Mouse (Mus musculus) embryonic facial prominence, embryonic 14.5 days (tissue): ENCODE measurements around the gene Dyrk1a. TPM values are rescaled to one million over a fixed set of nuclear protein-coding genes. Genes with fewer than 3 reads are reported as not detected.

Experiments used
- ATAC-seq: fragments of 200-750 bp; cut with Nextera tagmentation; 2 replicates; pipeline ENCODE4 v1.8.0; 2017; ENCODE audit warnings: low read depth, moderate number of reproducible peaks, moderate TSS enrichment
- DNase-seq: peaks from one replicate; pipeline ENCODE4 v3.0.0-alpha.2; 2015; ENCODE audit warnings: low spot score
- H3K27ac ChIP-seq: fragments of 300-500 bp; sonication (generic); replicated peaks from 2 replicates; pipeline ENCODE4 v1.5.1; 2014; ENCODE audit warnings: low read depth, mild to moderate bottlenecking, low read length, moderate library complexity
- H3K27me3 ChIP-seq: fragments of 300-500 bp; sonication (generic); replicated peaks from 2 replicates; pipeline ENCODE4 v1.6.1; 2014; ENCODE audit warnings: low read length; ENCODE audit not compliant: control insufficient read depth, insufficient read depth
- H3K36me3 ChIP-seq: fragments of 300-500 bp; sonication (generic); 2 replicates; pipeline ENCODE4 v1.6.1; 2014; ENCODE audit warnings: low read length, mixed read lengths; ENCODE audit not compliant: control insufficient read depth, insufficient read depth
- H3K4me1 ChIP-seq: fragments of 300-500 bp; sonication (generic); 2 replicates; pipeline ENCODE4 v1.6.1; 2014; ENCODE audit warnings: antibody characterized with exemption, low read length; ENCODE audit not compliant: control insufficient read depth, insufficient read depth
- H3K4me2 ChIP-seq: fragments of 300-500 bp; sonication (generic); 2 replicates; pipeline ENCODE4 v1.6.1; 2014; ENCODE audit warnings: low read depth, mild to moderate bottlenecking, low read length, moderate library complexity, mixed read lengths
- H3K4me3 ChIP-seq: fragments of 300-500 bp; sonication (generic); 2 replicates; pipeline ENCODE4 v1.5.1; 2014; ENCODE audit warnings: low read depth, mild to moderate bottlenecking, low read length
- H3K9ac ChIP-seq: fragments of 300-500 bp; sonication (generic); 2 replicates; pipeline ENCODE4 v1.6.1; 2014; ENCODE audit warnings: low read depth, mild to moderate bottlenecking, low read length, moderate library complexity, mixed read lengths
- H3K9me3 ChIP-seq: fragments of 300-500 bp; sonication (generic); 2 replicates; pipeline ENCODE4 v1.6.1; 2016; ENCODE audit warnings: low read length; ENCODE audit not compliant: control insufficient read depth
- WGBS: fragments of 180-500 bp; shearing (Covaris S2); extraction: QIAGEN DNeasy Blood & Tissue Kit; methylation state at CpG from one replicate; pipeline ENCODE4 v1.1.7; 2014; 5-methylcytosine and 5-hydroxymethylcytosine counted together
- polyA plus RNA-seq: library from polyadenylated mRNA; unstranded; fragments of >200 nt; fragmentation: Nextera tagmentation; extraction: Ambion mirVana; gene quantifications from 2 replicates; pipeline ENCODE4 v1.2.1, GENCODE M21; 2014

Gene Dyrk1a
- 11.2 and 12.1 TPM in 2 replicates for polyA plus RNA-seq

- H3K9ac ChIP-seq: peak within 1 kb of the TSS; percentile 99
- no peaks in the 10 kb centered on the region for H3K9me3 ChIP-seq
- H3K4me3 ChIP-seq: peak within 1 kb of the TSS; percentile 97
- ATAC-seq (peak; percentile 94), DNase-seq (peak; percentile 99)
- no peaks in the 10 kb centered on the region for H3K36me3 ChIP-seq
- H3K27me3 ChIP-seq: no peaks in the 10 kb centered on the region
- peak within 1 kb of the TSS; percentile 100 for H3K27ac ChIP-seq
- WGBS: under 1% methylated on average over 52 of the region's 133 CpGs
- peaks cover 20% of the 10 kb centered on the region for H3K4me1 ChIP-seq
- H3K4me2 ChIP-seq: peak within 1 kb of the TSS; percentile 71
Observed at GRCm38 (mm10) chr16:94569229-94570176, at the start of gene Dyrk1a. TSS of gene Dyrk1a (plus strand) at chr16:94570010.

DNA sequence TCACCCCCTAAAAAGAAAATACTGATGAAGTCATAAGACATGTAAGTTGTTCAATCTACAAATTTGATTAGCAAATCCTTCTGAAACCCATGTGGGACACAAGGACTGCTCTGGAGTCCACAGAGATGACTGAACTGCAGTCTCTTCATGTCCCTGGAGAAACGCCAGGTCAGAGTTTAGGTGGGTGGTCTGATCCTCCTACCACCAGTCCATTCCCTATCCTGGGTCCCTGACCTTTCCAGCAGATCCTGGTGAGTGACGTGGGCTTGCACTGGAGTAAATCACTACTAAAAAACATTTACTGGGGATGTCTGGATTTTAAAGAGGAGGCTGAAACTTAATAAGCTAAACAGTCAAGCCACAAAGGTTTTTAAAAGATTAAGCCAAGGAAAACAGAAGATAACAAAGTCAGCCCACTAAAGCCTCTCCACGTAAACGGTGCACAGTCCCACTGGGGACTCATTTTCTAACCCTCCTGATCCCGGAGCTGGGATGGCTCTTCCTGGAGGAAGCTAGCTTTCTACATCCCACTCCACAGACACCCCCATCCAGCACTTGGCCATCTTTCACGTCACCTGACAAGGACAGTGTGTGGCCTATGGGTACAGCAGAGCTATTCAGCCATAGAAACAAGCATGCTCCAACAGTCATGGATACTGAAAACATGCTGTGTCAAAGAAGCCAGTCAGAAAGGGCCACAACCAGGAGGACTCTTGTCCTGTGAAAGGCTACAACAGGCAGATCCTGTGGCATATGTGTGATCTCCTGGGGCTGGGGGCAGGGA, 46.0 kb upstream of the Dyrk1a start:
- peak overlapping the region; percentile 4; the same call in 1 of the 2 replicates for H3K27ac ChIP-seq
- H3K4me2 ChIP-seq: no peak overlapping the region
- H3K9me3 ChIP-seq: no peaks in the 10 kb centered on the region
- H3K4me3 ChIP-seq: no peak overlapping the region
- no peak for ATAC-seq
- 59% methylated on average over 6 of the region's 6 CpGs for WGBS
- 0 out of 2 replicates have a peak overlapping the region, but pooled peaks have one; percentile 15 for H3K9ac ChIP-seq
- H3K4me1 ChIP-seq: peaks cover 19% of the 10 kb centered on the region
- no peak for DNase-seq
- no peaks in the 10 kb centered on the region for H3K27me3 ChIP-seq
- H3K36me3 ChIP-seq: no peaks in the 10 kb centered on the region

GRCm38 (mm10) chr16:94524691-94525090, 45.1 kb upstream of the Dyrk1a start:
- Histone ChIP-seq H3K9me3 (no peaks in the 10 kb centered on the region), H3K27me3 (no peaks in the 10 kb centered on the region), H3K4me1 (peaks cover 16% of the 10 kb centered on the region), H3K27ac (no peak overlapping the region), H3K4me2 (peak overlapping the region; percentile 80; the same call in 1 of the 2 replicates), H3K9ac (no peak overlapping the region), H3K36me3 (no peaks in the 10 kb centered on the region), H3K4me3 (no peak overlapping the region)
- DNase-seq: no peak
- 73% methylated on average over 9 of the region's 9 CpGs for WGBS
- no peak for ATAC-seq

GRCm38 (mm10) chr16:94525955-94526343, 43.9 kb upstream of the Dyrk1a start:
- H3K4me1 ChIP-seq: peaks cover 16% of the 10 kb centered on the region
- H3K9ac ChIP-seq: peak overlapping the region; percentile 77
- H3K4me2 ChIP-seq: peak overlapping the region; percentile 80
- no peaks in the 10 kb centered on the region for H3K9me3 ChIP-seq
- H3K27me3 ChIP-seq: no peaks in the 10 kb centered on the region
- WGBS: 0% methylated on average over 15 of the region's 24 CpGs
- peak overlapping the region; percentile 70 for H3K4me3 ChIP-seq
- H3K36me3 ChIP-seq: no peaks in the 10 kb centered on the region
- DNase-seq (peak; percentile 57), ATAC-seq (peak; percentile 58)
- H3K27ac ChIP-seq: peak overlapping the region; percentile 96

DNA sequence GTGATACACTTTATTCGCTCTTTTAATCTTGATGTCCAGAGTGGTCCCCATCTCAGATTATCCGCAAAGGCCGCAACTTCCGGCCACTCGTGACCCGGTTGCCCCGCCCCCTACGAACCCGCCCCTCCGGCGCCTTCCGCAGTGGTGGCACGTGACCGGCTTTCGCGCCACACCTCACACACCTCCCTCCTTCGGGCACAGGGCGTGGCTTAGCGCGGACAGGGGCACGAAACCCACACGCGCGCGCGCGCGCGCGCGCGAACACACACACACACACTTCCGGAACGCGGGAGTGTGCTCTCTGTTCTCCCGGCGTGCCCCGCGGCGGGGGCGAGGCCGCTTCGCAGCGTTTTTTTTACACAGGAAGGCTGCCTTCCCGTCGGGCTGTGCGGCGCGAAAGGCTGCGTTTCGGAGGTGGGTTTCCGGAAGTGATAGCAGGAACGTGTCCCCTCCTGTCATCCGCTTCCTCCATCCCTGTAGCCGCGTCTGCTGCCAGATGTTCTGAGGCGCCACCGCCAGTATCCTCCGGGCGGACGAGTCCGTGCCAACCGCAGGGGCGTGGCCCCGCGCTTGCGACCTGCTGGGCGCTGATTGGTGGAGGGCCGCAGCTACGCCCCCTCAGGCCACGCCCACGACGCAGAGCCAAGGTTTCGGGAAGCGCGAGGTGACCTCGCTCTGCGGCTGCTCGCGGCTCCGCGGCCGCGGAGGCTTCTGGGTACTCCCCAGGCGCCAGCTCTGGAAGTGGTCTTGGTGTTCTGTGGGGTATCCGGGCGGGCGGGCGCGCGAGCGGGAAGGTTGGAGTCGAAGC, 43.3 kb upstream of the Dyrk1a start, which contains the start of gene Vps26c:
Gene Vps26c (minus strand): TSS at position 487 of the 808 bp plus-strand sequence.
- Histone ChIP-seq H3K9me3 (no peaks in the 10 kb centered on the region), H3K27me3 (no peaks in the 10 kb centered on the region), H3K36me3 (no peaks in the 10 kb centered on the region), H3K4me1 (peaks cover 16% of the 10 kb centered on the region), H3K9ac (peak within 1 kb of the TSS; percentile 77), H3K27ac (peak within 1 kb of the TSS; percentile 96), H3K4me3 (peak within 1 kb of the TSS; percentile 70), H3K4me2 (peak within 1 kb of the TSS; percentile 80)
- under 1% methylated on average over 58 of the region's 93 CpGs for WGBS
- ATAC-seq: peak; percentile 93
- peak; percentile 99 for DNase-seq

GRCm38 (mm10) chr16:94527152-94527534, 42.7 kb upstream of the Dyrk1a start:
- H3K36me3 ChIP-seq: no peaks in the 10 kb centered on the region
- WGBS: 5% methylated on average over 13 of the region's 13 CpGs
- H3K27me3 ChIP-seq: no peaks in the 10 kb centered on the region
- peaks cover 16% of the 10 kb centered on the region for H3K4me1 ChIP-seq
- H3K4me3 ChIP-seq: peak overlapping the region; percentile 70
- no peak for DNase-seq
- H3K9me3 ChIP-seq: no peaks in the 10 kb centered on the region
- H3K4me2 ChIP-seq: peak overlapping the region; percentile 80
- H3K9ac ChIP-seq: peak overlapping the region; percentile 77
- peak overlapping the region; percentile 96 for H3K27ac ChIP-seq
- no peak for ATAC-seq

GRCm38 (mm10) chr16:94527546-94527945, 42.3 kb upstream of the Dyrk1a start:
- Histone ChIP-seq H3K9me3 (no peaks in the 10 kb centered on the region), H3K27ac (peak overlapping the region; percentile 96), H3K36me3 (no peaks in the 10 kb centered on the region), H3K4me3 (peak overlapping the region; percentile 70), H3K4me1 (peaks cover 16% of the 10 kb centered on the region), H3K9ac (peak overlapping the region; percentile 77), H3K4me2 (peak overlapping the region; percentile 80), H3K27me3 (no peaks in the 10 kb centered on the region)
- 48% methylated on average over 3 of the region's 3 CpGs for WGBS
- DNase-seq (no peak), ATAC-seq (no peak)

DNA sequence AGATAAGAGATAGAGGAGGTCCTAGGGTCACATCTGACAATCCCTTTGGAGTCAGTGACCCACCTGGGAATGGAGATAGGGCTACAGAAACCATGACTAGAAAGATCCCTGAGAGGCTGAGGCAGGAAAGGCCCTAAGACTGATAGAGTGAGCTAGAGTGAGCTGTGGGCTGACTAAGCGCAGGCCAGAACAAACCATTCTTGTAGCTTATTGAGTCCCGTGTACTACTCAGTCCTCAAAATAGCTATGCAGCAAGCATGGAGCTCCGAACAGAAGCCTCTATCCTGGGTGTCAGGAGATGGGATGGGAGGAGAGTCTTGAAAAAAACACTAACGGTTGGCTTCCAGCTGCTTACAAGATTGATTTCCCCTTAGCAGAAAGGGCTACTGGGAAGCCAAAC, 38.5 kb upstream of the Dyrk1a start:
- ATAC-seq (no peak), DNase-seq (no peak)
- Histone ChIP-seq H3K36me3 (no peaks in the 10 kb centered on the region), H3K4me1 (peaks cover 5% of the 10 kb centered on the region), H3K9ac (no peak overlapping the region), H3K4me2 (no peak overlapping the region), H3K4me3 (no peak overlapping the region), H3K9me3 (no peaks in the 10 kb centered on the region), H3K27ac (no peak overlapping the region), H3K27me3 (no peaks in the 10 kb centered on the region)
- WGBS: 89% methylated on average over 4 of the region's 4 CpGs
